ENCODE assay signal across 17 mouse cellular contexts in the genomic region with DNA sequence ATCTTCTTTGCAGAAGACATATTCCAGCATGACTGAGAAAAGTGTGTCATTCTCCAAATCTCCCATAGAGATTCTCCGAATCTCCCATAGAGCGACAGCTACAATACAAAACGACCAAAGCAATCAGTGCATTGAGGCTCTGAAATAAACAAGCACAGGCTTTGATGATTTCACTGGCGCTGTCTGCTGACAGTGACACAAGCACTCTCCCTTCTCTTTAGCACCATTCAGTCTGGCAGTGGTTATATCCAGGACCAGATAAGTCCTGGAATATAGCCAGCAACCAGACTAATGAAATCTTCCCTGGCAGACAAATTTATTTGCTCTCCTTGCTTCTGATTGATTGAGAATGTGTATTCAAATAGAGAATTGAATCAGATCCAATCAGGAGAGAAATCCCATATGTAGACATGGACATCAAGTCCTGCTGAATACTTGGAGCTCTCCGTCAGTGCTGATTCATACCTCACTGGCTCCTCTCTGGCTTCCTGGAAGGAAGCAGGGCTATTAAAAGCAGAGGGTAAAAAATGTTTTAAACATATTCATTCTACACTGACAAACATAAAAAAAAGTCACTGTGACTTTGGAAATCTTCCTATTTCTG.
A peak's percentile ranks its signal among the peaks of the same experiment; 100 is the strongest.
DNase-seq lines count a peak whose midpoint lies in the region; ATAC-seq and TF ChIP-seq lines count a peak whose summit lies in the region.
"Had no signal": no experiment of that assay in that cellular context is flagged by ENCODE, and none has a peak within 500 bp of the region (broad histone marks: within the 10 kb centered on the region; RNA-seq: fewer than 3 reads in every experiment).

No protein-coding gene starts in this region.

- DNase-seq in layer of hippocampus, adult 9-11 months, result peak; percentile 5
- DNase-seq in layer of hippocampus, adult 11-12 months (ENCODE audit: low spot score), result no peak
- peak; percentile 9 for DNase-seq in lung, postnatal 0 days (ENCODE audit: low spot score)
- no peak for DNase-seq in lung, postnatal 4 days
- peak; percentile 2 for DNase-seq in adipocyte (ENCODE audit: low spot score)
- DNase-seq: adrenal gland, postnatal 14 days; cerebellum, adult 8-10 months; heart, adult 18-20 months; heart, postnatal 4 days; kidney, adult 9 months; kidney, postnatal 36 days; thymus, postnatal 25 days had no signal

- no peak overlapping the region for H3K4me3 ChIP-seq in lung, postnatal 0 days (ENCODE audit: low read depth, low read length)
- no peak overlapping the region for H3K4me3 ChIP-seq in myocyte
- no peak overlapping the region for H3K4me3 ChIP-seq in neural tube, embryonic 15.5 days (replicated peaks)
- H3K4me3 ChIP-seq: embryonic facial prominence, embryonic 13.5 days; limb, embryonic 13.5 days; neural tube, embryonic 12.5 days had no signal

- no peak overlapping the region for H3K4me2 ChIP-seq in lung, postnatal 0 days (replicated peaks; ENCODE audit: low read depth, low read length)
- H3K4me2 ChIP-seq in myocyte (ENCODE audit: low read depth), result peak overlapping the region; percentile 51
- H3K4me2 ChIP-seq in neural tube, embryonic 15.5 days, result no peak overlapping the region
- H3K4me2 ChIP-seq: embryonic facial prominence, embryonic 13.5 days; limb, embryonic 13.5 days; neural tube, embryonic 12.5 days had no signal

- no peaks in the 10 kb centered on the region for H3K27me3 ChIP-seq in lung, postnatal 0 days (replicated peaks; ENCODE audit: insufficient read depth, low read length)
- H3K27me3 ChIP-seq in myocyte (ENCODE audit: control insufficient read depth, insufficient read depth, insufficient read length), result no peaks in the 10 kb centered on the region
- no peaks in the 10 kb centered on the region for H3K27me3 ChIP-seq in neural tube, embryonic 15.5 days (replicated peaks)
- H3K27me3 ChIP-seq: embryonic facial prominence, embryonic 13.5 days; limb, embryonic 13.5 days; neural tube, embryonic 12.5 days had no signal

- no peak for TF ChIP-seq POLR2A in myocyte (IDR thresholded peaks at IDR 0.05; ENCODE audit: insufficient read length, low read depth)

- 51% methylated on average over 5 of the region's 5 CpGs for WGBS in lung, postnatal 0 days
- 67% methylated on average over 5 of the region's 5 CpGs for WGBS in neural tube, embryonic 15.5 days

- ATAC-seq in lung, postnatal 0 days, result no peak
- no peak for ATAC-seq in neural tube, embryonic 15.5 days (ENCODE audit: low FRiP score)

- H3K9ac ChIP-seq in lung, postnatal 0 days (replicated peaks; ENCODE audit: low read depth), result no peak overlapping the region
- H3K9ac ChIP-seq in neural tube, embryonic 15.5 days (replicated peaks), result no peak overlapping the region
- H3K9ac ChIP-seq: embryonic facial prominence, embryonic 13.5 days; limb, embryonic 13.5 days; neural tube, embryonic 12.5 days had no signal

- no peaks in the 10 kb centered on the region for H3K4me1 ChIP-seq in lung, postnatal 0 days (ENCODE audit: insufficient read depth, low read depth, low read length)
- no peaks in the 10 kb centered on the region for H3K4me1 ChIP-seq in neural tube, embryonic 15.5 days
- H3K4me1 ChIP-seq: embryonic facial prominence, embryonic 13.5 days; limb, embryonic 13.5 days; neural tube, embryonic 12.5 days had no signal

- H3K79me2 ChIP-seq in myocyte (ENCODE audit: control insufficient read depth, insufficient read depth), result no peaks in the 10 kb centered on the region

- no peaks in the 10 kb centered on the region for H3K36me3 ChIP-seq in lung, postnatal 0 days (ENCODE audit: insufficient read depth, low read length)
- no peaks in the 10 kb centered on the region for H3K36me3 ChIP-seq in myocyte (ENCODE audit: control insufficient read depth, insufficient read depth)
- no peaks in the 10 kb centered on the region for H3K36me3 ChIP-seq in neural tube, embryonic 15.5 days
- H3K36me3 ChIP-seq: embryonic facial prominence, embryonic 13.5 days; limb, embryonic 13.5 days; neural tube, embryonic 12.5 days had no signal

- H3ac ChIP-seq in myocyte (ENCODE audit: control insufficient read depth, insufficient read length), result no peak overlapping the region

- H3K27ac ChIP-seq in lung, postnatal 0 days (ENCODE audit: low read length), result no peak overlapping the region
- no peak overlapping the region for H3K27ac ChIP-seq in neural tube, embryonic 15.5 days (replicated peaks)
- H3K27ac ChIP-seq: embryonic facial prominence, embryonic 13.5 days; limb, embryonic 13.5 days; neural tube, embryonic 12.5 days had no signal

- H3K9me3 ChIP-seq in lung, postnatal 0 days (ENCODE audit: low read length), result no peaks in the 10 kb centered on the region
- H3K9me3 ChIP-seq in neural tube, embryonic 15.5 days (replicated peaks), result 0 out of 2 replicates have a peak, but pooled peaks cover 3% of the 10 kb centered on the region
- H3K9me3 ChIP-seq: embryonic facial prominence, embryonic 13.5 days; limb, embryonic 13.5 days; neural tube, embryonic 12.5 days had no signal

- TF ChIP-seq CTCF in lung, postnatal 0 days (IDR thresholded peaks at IDR 0.05), result no peak

- TF ChIP-seq EP300 in lung, postnatal 0 days (IDR thresholded peaks at IDR 0.05), result no peak

TF ChIP-seq in myocyte, 11 proteins besides CTCF, POLR2A, EP300 and RAD21:
- TF ChIP-seq E2F4 (IDR thresholded peaks at IDR 0.05; ENCODE audit: insufficient read depth) (no peak), REST (IDR thresholded peaks at IDR 0.05; ENCODE audit: insufficient read depth, insufficient read length) (no peak), POLR2AphosphoS2 (IDR thresholded peaks at IDR 0.05; ENCODE audit: insufficient read length, low read depth) (no peak), MYOG (IDR thresholded peaks at IDR 0.05; ENCODE audit: control insufficient read depth in 1 of 3, insufficient read depth in 1 of 3, insufficient read length in 2 of 3, low read depth in 2 of 3) (no peak), TCF12 (IDR thresholded peaks at IDR 0.05; ENCODE audit: insufficient read depth, poor library complexity, severe bottlenecking) (no peak), MAX (IDR thresholded peaks at IDR 0.05; ENCODE audit: low read depth) (no peak), USF1 (IDR thresholded peaks at IDR 0.05; ENCODE audit: low read depth) (no peak), TCF3 (IDR thresholded peaks at IDR 0.05; ENCODE audit: insufficient read length, low read depth) (no peak)

Comparison
In these comparisons a context has a peak if more than half of its experiments do, and no peak if none do; other contexts are left out.
1. DNase-seq: peak in layer of hippocampus, adult 9-11 months (single experiment), lung, postnatal 0 days (single experiment) and adipocyte (single experiment); none in layer of hippocampus, adult 11-12 months (single experiment) and lung, postnatal 4 days (0 of 2).